Mouse (Mus musculus): ENCODE measurements around the gene Gucy2d.

The Gucy2d gene

GRCm38 (mm10) chr7:98447585-98448308 lies 7.5 kb downstream of the Gucy2d start:
- DNase-seq = no peak

DNA sequence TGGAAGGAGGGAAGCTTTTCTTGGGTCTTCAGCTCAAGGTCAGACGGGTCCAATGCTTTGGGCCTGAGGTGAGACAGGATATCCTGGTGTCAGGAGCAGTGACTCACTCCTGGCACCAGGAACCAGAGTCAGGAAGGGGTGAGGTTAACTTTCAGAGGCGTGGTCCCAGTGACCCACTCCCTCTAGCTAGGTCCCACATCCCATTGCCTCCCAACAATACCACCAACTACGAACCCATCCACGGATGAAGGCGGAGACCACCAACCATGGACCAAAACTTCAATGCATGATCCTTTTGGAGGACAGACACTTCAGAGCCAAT lies 8.1 kb downstream of the Gucy2d start:
- DNase-seq = no peak

- DNase-seq = no peak
Observed at GRCm38 (mm10) chr7:98449696-98450095, 9.5 kb downstream of the Gucy2d start.

DNA sequence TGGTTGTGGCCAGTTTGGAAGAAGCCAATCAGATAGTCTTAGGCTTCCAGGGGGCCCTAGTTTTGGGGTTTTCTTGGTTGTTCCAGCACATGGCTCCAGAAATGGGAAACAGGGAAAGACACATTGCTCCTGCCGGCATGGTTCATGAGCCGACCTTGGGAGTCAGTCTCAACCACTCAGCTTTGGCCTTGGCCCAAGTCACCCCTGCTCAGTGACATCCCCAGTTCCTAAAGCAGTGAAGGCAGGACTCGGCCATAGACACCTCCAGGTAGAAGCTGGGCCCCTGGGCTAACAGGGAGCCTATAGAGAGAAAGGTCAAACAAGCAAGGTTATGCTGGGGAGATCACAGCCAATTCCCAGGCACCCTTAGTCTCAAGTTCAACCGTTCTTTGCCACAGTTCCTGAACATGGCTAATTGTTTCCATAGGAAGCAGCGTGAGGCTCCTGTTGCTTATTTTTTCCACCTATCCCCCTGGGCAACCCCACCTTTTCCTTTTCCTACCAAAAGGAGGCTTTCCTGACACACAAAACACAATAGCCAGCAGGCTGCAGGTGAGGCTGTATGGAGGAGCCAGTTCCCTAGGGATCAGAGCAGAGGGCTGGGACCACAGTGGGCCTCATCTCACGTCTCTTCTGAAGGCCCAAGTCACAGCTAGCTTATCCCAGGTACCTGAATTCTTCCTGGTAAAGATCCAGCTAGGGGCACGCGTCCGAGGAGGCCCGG lies 14.3 kb downstream of the Gucy2d start:
- no peak for DNase-seq

GRCm38 (mm10) chr7:98460319-98460718 lies 20.1 kb downstream of the Gucy2d start:
- no peak for DNase-seq

GRCm38 (mm10) chr7:98469089-98469488 lies 28.9 kb downstream of the Gucy2d start:
- DNase-seq = no peak

DNA sequence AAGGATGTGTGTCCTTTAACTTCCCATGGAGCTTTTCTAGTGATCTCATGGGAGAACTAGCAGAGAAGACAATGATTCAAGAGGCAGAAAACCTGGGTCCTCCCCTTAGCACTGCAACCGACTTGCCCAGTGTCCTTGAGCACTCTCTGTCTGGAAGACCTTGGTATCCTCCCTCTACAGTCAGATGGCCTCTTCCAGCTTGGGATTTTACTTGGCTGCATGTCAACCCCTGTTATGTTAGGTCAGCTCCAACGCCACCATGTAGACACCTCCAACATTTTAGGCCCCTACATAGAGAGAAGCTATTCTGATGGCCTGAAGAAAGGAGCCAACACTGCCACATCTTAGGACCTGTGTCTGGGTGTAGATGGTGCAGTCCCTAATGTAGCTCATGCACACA lies 32.3 kb downstream of the Gucy2d start:
- no peak for DNase-seq

GRCm38 (mm10) chr7:98474558-98474957 lies 34.3 kb downstream of the Gucy2d start:
- no peak for DNase-seq

- no peak for DNase-seq
Observed at GRCm38 (mm10) chr7:98477153-98477552, 36.9 kb downstream of the Gucy2d start.

- DNase-seq = no peak
Observed at GRCm38 (mm10) chr7:98480481-98480880, 40.3 kb downstream of the Gucy2d start.

DNA sequence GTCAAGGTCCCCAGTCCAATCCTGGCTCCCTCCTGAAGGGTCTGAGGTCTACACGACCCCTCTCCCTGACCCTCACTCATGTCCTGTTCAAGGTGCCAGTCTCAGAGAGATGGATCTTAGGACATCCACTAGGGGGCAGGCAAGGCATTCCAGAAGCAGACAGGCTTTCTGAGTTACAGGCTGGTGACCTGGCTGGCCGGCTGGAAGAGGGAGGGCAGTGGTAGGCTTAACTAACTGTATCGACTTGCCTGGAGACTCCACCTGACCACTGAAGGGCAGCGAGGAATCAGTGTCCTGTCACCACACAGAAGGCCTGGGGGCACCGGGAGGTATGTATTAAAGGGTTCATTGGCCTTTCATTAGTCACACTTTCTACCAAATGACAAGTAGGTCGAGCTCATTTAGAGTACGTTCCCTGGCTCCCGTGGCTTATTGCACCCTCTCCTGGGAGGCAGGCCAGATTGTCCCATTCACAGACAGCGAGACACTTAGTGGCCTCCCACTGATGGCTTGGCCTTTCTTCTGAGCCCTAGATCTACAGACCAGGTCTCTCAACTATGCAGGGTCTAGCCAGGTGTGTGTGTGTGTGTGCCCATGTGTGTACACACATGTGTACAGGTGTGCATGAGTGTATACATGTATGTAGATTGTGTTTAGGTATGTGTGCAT lies 41.0 kb downstream of the Gucy2d start:
- DNase-seq = peak; percentile 85 to 90

- DNase-seq = no peak
Observed at GRCm38 (mm10) chr7:98481861-98482260, 41.6 kb downstream of the Gucy2d start.

DNA sequence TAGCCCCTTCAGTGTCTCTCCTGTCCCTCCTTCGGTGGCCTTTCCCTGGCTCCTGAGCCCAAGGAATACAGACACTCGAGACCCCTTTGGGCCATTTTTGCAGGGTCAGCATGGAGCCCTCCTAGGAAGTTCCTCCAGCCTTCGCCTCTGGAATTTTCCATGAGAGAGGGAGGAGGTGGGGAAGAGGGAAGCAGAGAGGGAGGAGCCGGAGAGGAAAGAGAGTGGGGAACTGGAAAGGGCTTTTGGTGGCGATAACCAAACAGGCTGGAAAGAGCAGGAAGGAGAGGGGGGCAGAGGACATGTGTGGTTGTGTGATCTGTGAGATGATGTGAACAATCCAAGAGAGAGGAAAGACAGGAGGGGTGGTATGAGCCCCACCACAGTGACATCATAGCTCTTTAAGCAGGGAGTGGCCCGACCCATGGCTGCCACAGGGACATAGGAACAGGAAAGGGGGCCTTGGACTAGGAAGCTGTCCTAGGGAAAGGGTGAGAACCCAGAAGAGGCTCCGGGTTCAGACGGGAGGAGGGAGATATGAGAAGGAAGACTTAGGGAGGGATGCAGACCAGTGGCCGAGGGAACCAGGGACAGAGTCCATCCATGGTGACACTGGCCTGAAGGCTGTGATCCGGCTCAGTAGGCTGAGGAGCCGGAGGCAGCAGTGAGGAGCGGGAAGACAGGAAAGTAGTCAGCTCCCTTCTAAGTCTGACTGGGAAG lies 42.5 kb downstream of the Gucy2d start:
- peak; percentile 40 to 60 for DNase-seq

DNA sequence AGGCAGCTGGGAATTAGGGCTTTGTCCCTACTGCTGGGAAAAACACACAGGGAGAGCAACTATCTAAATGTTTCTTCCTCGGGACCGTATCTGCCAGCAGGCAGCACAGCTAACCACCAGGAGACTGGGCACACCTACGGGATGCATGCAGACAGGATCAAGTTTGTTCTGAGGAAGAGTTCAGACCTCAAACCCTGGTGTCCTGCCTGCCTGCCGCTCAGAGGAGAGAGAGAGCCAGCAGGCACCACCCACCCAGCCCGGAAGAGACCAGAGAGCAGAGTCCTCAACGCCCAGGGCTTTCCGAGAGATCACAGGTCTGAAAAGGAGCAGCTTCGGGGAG lies 43.0 kb downstream of the Gucy2d start:
- DNase-seq = no peak

DNA sequence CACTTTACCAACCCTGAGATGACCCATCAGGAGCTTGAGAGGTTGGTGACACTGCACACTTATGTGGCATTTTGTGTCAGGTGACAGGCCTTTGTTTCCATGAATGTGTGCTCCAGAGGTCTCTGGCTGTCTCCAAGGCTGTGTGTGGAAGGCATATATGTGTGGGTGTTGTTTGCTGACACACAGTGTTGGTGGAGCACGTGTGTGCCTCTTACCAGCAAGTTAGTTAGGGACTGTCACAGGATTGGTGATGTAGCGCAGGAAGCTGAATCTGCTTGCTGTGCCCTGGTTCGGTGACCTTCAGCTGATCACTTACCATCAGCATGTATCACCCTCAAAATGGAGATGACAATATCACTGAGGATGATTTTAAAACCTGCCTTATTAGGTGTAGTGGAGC lies 44.7 kb downstream of the Gucy2d start:
- no peak for DNase-seq

DNA sequence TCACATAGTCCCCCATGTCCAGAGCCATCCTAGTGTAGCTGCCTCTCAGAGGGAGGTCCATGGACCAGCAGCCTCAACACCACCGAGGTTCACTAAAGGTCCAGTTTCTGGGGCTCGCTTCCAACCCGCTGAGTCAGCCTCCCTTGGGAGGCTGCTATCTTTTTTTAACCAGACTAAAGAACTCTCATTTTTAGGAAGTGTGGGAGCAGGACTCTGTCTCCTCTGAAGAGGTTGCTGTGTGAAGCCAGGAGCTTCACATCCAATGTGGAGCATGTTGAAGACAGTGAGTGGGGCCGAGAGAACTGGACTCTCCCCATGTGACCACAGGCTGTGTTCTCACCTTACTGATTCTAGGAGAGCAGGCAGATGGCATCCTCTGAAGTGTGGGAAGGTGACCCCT lies 45.3 kb downstream of the Gucy2d start:
- no peak for DNase-seq

DNA sequence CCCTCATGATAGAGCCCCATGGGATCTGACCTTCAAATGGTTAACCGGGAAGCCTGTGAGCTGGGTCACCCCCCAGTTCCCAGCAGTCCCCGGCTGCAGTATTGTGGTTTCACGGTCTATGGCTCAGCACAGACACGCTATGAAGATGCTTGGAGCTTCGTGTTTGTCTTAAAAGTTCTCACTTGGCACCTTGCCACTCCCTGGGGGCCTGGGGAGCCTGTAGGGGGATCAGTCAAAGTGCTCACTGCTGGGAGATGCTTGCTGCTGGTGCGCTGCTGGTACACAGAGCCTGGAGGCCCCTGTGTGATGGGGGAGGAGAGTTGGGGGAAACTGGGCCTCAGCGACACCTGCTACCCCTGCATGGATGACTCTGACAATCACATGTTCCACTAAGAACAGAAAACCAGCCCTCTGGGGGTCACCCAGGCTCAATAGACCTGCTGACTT lies 46.3 kb downstream of the Gucy2d start:
- DNase-seq = peak; percentile 47 to 55

- no peak for DNase-seq
Observed at GRCm38 (mm10) chr7:98487202-98487980, 47.2 kb downstream of the Gucy2d start.

DNA sequence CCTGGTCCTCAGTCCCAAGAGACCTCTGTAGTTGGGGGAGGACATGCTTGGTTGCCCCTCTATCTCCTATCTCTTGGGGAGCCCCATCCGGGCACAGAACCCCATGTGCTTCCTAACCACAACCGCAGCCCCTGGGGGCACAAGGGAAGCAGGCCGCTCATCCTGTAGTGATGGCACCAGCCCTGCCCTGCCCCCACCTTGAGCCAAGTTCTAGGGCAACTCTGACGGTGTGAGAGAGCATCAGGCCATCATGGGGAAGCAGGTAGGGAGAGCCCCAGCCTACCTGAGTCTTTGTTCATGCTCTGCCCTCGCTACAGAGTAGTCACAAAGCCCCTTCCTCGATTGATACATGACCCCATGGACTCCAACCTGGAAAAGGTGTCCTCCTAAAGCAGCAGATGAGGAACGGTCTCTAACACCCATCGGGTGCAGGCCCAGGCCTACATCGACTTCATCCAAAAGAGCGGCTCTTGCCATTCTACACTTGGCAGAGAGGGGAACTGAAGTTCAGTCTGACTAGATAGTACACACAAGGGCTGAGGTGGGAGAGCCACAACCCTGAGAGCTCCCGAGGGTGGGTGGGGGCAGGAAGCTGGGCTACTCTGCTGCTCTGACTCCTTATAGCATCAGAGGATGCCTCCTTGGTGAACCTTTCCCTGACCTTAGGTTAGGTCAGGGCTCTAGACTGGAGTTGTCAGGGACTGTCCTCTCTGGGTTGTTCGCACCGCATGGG lies 48.3 kb downstream of the Gucy2d start:
- DNase-seq = no peak

GRCm38 (mm10) chr7:98489131-98489530 lies 48.9 kb downstream of the Gucy2d start, which contains the start of gene Lrrc32:
Gene Lrrc32, plus strand, starts transcription at chr7:98489283.
- peak; percentile 53 to 57 for DNase-seq

DNA sequence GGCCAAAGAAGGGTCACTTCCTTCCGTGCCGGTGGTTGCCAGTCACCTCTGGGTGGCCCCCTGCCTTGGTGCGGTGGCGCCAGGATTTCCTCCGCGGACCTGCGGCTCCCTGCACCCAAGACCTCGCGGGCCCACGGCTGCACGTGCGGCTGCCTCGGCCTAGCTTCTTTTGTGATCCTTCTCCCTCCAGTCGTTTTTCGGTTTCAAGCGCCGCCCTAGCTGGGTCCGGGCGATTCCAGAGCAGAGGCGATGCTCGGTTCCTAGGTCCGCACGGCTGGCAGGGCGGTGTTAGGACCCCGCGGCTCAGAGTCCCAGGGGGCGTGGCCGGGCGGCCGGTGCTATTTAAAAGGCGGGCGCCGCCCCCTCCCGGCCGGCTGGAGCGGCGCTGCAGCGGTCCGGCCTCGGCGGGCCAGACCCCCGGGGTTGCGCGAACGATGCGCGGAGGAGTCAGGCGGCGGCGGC lies 49.4 kb downstream of the Gucy2d start:
- DNase-seq = peak; percentile 91 to 94

GRCm38 (mm10) chr7:98490328-98490727 lies 50.1 kb downstream of the Gucy2d start:
- DNase-seq = no peak
